Mouse (Mus musculus) embryonic stem cell, embryonic (primary cell): Measurements from ENCODE around the gene Arfip2.

Experiments
- CTCF ChIA-PET, 4 experiments: fragments of 300-600 bp in 2 of 4; fragments of 350-600 bp in 2 of 4; sonication (Branson Sonifier 250); formaldehyde crosslinking; loops; one replicate each; lab custom pipeline; 2022; ENCODE audit warnings: inconsistent platforms in 2 of 4; lab: Charles Lee
- POLR2A ChIA-PET, 4 experiments: fragments of 300-600 bp in 2 of 4; fragments of 350-600 bp in 2 of 4; sonication (Branson Sonifier 250); formaldehyde crosslinking; loops; one replicate each; lab custom pipeline; 2022; ENCODE audit warnings: antibody characterized with exemption in 4 of 4, inconsistent platforms in 1 of 4; lab: Charles Lee

Gene Arfip2

DNA sequence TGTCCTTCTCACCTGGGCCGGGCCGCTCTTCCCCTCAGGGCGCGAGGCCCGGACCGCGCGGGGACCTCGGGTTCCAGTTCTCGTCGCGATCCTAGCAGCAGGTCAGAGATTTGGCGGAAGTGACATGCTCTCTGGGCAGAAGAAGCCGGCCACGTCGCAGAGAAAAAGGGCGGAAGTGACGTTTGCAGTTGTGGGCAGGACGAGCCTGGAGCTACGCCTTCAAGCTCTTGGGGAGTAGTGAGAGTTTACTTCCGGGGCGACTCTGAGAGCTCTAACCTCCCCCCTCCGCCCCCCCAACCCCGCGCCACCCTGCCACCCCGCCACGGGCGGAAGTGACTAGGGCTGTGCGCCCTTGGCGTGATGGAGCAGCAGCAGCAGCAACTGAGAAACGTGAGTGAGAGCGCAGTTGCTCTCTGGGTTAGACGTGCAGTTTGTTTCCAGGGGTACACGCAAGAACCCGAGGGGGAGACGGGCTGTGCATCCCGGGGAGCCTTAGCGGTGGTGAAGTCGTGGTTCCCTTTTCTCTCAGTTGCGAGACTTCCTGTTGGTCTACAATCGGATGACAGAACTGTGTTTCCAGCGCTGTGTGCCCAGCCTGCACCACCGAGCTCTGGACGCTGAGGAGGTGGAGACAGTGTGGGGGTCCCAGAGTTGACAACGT is at the start of gene Arfip2, which contains the start of gene Gm45799:
Gene Arfip2, minus strand, starts transcription at position 184 of the 661 bp plus-strand sequence.
Gene Gm45799, plus strand, starts transcription at position 320 of the 661 bp plus-strand sequence.
- ChIA-PET POLR2A (interaction anchor here in 3 of 4 experiments (0.8 to 3.9 kb wide), 34 partner anchors 9 to 241 kb away, joined by 3 to 67 read pairs (median 6); partner anchors contain the start of genes Dnhd1 (in 3 of the 3), Ilk (in 2 of the 3), Mrpl17 (in 2 of the 3) and Smpd1 (in 2 of the 3)), CTCF (interaction anchor here in 3 of 4 experiments (0.5 to 2.7 kb wide), 5 partner anchors 10 to 171 kb away, joined by 3 to 29 read pairs (median 8); partner anchors contain the start of genes Dnhd1 (in 3 of the 3) and Mrpl17 (in 1 of the 3))

DNA sequence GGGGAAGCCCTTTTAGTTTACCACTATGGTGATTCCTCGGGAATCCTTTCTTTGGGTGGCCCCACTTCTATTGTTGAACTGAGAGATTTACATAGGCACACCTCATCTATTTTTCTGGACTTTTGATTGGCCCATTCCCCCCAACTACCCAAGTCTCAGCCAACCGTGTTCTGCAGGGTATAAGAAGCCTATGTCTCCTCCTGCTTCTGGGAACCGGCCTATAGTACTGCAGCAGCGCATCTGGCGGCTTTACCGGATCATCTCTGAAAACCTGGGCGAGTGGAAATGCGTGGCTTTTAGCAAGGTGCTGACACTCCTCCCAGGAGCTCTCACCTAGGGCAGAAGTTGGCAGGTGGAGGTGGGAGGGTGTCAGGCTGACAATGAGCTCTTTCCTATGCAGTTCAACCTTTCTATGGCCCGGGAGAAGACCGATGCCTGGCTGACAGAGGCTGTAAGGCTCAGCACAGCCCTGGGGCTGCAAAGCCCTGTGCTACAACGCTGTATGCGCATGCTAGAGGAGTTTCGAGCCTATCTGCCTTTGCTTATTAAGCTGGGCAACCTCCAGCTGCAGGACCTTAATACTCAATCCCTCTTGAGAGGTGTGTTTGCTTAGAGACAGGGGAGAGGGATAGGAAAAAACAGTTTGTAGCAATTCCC is 45.5 kb upstream of the Arfip2 start:
- ChIA-PET CTCF (interaction anchor here in 3 of 4 experiments (0.6 to 1.9 kb wide), 4 partner anchors 24 to 35 kb away, joined by 3 to 7 read pairs (median 5); partner anchors contain the start of gene Dnhd1 (in 2 of the 3)), POLR2A (interaction anchor here in 2 of 4 experiments (0.5 to 0.7 kb wide), 3 partner anchors 37 to 94 kb away, joined by 3 to 4 read pairs (median 3); no protein-coding TSS in a partner anchor)

DNA sequence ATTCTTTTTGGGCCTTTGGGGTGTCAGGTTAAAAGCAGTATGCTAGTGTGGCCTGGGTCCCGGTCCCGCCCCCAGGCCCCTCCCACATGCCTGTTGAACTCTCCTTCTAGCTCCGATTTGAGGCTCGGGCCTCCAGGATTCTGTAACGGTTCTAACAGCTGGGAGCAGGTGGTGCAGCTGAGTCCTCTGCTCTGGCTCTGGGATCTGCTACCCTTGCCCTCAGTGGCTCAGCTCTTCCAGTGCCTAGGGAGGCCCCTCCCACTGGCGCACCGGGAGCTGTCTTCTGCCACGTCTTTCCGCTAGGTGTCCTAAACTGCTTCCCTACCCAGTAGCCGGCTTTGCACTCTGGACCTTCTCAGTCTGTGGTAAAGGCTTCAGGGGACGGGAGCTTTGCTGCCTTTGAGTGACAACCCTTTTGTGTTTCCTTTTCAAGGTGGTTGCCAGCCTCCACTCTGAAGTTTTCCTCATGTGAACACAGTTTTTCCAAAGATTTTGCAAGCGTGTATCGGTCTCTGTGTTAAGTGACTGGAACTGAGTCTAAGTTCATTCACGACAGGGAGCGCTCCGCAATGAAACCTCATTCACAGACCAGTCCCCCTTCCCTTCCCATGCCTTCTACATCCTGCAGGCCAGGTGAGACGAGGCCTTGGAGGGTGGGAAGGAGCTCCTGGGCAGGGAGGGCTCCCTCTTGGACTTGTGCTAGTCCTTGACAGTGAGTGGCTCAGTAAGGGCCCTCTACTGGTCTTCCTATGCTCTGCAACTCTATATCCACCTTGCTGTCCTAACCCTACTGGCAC is 10.6 kb upstream of the Arfip2 start, which contains the start of gene Dnhd1:
Gene Dnhd1, plus strand, starts transcription at position 189 of the 797 bp plus-strand sequence.
- ChIA-PET POLR2A (interaction anchor here in 3 of 4 experiments (0.6 to 4.1 kb wide), 37 partner anchors 8 to 1432 kb away, joined by 3 to 67 read pairs (median 4); partner anchors contain the start of genes Arfip2 (in 3 of the 3), Gm45799 (in 3 of the 3), Timm10b (in 3 of the 3) and Ilk (in 2 of the 3)), CTCF (interaction anchor here (0.5 to 2.9 kb wide), 60 partner anchors 9 to 1432 kb away, joined by 3 to 29 read pairs (median 4); partner anchors contain the start of genes Arfip2 (in 3 of the 4), Gm45799 (in 3 of the 4), Timm10b (in 3 of the 4) and Taf10 (in 2 of the 4))

DNA sequence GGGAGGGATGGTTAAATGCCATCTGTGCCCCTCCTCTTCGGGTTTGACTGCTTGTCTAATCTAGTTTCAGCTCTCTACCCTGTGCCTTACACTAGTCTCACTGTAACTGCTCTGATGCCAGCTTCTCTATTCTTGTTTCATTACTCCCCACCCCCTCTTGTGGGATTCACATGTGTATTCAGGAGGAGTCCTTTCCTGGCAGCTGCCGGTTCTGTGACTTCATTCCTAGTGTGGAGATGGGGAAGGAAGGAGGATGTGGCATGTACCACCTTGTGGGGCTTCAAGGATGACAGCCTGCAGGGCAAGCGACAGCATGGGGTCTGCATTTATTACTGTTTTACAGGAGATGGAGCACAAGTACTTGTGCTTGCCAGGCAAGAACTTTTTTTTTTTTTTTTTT is 1.7 kb upstream of the Arfip2 start:
- ChIA-PET POLR2A (interaction anchor here in 3 of 4 experiments (0.7 to 3.9 kb wide), 11 partner anchors 8 to 168 kb away, joined by 3 to 67 read pairs (median 3); partner anchors contain the start of gene Dnhd1 (in 3 of the 3)), CTCF (interaction anchor here in 2 of 4 experiments (2.1 to 2.7 kb wide), 2 partner anchors 9 kb away, joined by 14 to 29 read pairs; partner anchors contain the start of gene Dnhd1 (in 2 of the 2))

DNA sequence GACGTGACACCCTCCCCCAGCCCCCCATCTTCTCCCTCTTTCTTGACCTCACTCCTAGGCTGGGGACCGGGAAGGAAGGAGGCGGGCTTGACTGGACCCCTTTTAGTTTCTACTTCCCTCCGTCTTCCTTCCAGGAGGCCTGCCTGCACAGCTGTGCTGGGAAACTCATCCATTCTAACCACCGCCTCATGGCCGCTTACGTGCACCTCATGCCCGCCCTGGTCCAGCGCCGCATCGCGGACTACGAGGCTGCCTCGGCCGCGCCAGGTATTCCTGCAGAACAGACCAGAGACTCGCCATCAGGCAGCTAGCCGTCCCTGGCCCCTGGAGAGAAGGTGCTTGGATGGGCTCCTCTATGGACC is 659 bp upstream of the Arfip2 start:
- ChIA-PET CTCF (interaction anchor here in 3 of 4 experiments (0.6 to 2.7 kb wide), 5 partner anchors 10 to 170 kb away, joined by 3 to 29 read pairs (median 6); partner anchors contain the start of genes Dnhd1 (in 3 of the 3) and Mrpl17 (in 1 of the 3)), POLR2A (interaction anchor here in 3 of 4 experiments (0.8 to 3.9 kb wide), 36 partner anchors 8 to 241 kb away, joined by 3 to 67 read pairs (median 5); partner anchors contain the start of genes Dnhd1 (in 3 of the 3), Ilk (in 2 of the 3), Mrpl17 (in 2 of the 3) and Smpd1 (in 2 of the 3))

DNA sequence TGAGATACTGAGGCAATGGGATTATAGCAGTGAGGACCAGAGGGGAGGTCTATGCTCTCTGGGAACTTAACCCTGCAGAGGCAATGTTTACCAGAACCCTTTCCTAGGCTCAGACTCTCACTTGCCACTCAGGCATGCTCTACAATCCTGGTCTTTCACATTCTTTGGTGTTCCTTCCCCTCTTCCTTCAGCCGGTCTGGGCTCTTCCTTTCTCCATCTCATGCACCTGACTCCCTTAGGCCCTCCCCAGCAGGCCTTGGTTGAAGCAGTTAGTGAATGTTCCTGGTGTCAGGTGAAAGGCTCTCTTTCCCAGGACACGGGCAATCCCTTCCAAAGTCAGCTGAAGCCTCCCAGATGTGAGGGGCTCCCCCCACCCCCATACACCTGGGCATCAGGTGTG is 460 bp downstream of the Arfip2 start, which contains the start of gene Timm10b:
Gene Timm10b, plus strand, starts transcription at position 301 of the 400 bp plus-strand sequence.
- POLR2A ChIA-PET = interaction anchor here in 3 of 4 experiments (0.9 to 3.9 kb wide), 30 partner anchors 9 to 240 kb away, joined by 3 to 67 read pairs (median 6); partner anchors contain the start of genes Dnhd1 (in 3 of the 3), Ilk (in 2 of the 3), Mrpl17 (in 2 of the 3) and Smpd1 (in 2 of the 3)

DNA sequence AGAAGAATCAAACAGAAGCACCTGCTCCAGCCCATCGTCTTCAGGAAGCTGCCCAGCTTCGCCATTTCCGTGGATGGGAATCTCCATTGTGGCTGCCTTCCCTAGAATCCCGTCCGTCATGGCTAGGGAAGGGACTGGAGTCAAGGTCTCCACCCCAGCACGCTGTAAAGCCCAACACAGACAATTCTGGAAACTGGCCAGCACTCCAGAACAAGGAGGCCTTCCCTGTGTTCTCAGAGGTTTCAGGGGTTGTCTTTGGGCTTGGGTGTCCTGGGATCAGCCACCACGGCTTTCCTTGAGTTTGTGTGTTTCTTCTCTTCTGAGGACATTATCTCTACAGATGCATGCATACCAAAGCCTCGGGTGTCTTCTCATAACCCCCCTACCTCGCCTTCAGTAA is 912 bp downstream of the Arfip2 start:
- ChIA-PET POLR2A (interaction anchor here in 2 of 4 experiments (1.3 to 3.9 kb wide), 3 partner anchors 11 to 172 kb away, joined by 3 to 67 read pairs (median 30); partner anchors contain the start of genes Dnhd1 (in 1 of the 2) and Mrpl17 (in 1 of the 2)), CTCF (interaction anchor here in 1 of 4 experiments (1.0 kb wide), 1 partner anchor 11 kb away, joined by 5 read pairs; the partner anchor contains the start of gene Dnhd1)

More for the DNA sequence above, 460 bp downstream of the Arfip2 start, which contains the start of gene Timm10b:
- CTCF ChIA-PET = interaction anchor here in 3 of 4 experiments (0.5 to 2.7 kb wide), 4 partner anchors 11 to 31 kb away, joined by 6 to 29 read pairs (median 11); partner anchors contain the start of gene Dnhd1 (in 3 of the 3)

DNA sequence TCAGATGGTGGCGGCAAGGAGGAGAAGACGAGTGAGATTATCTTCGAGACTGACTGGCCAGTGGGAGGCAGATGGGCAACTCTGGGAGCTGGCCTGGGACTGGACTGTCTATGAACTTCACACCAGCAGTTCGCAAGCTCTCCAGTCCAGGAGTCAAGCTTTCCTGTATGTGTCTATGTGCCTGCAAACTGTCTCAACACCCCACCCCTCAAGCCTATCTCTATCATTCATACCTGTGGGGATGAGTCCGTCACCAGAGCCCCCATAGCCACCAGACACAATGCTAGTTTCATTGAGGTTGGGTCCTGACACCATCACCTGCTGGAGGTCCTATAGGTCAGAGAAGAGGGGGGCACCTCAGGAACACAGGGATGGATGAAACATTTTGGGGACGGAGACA is 1.4 kb downstream of the Arfip2 start:
- ChIA-PET POLR2A (interaction anchor here in 1 of 4 experiments (0.5 kb wide), 1 partner anchor 12 kb away, joined by 4 read pairs; the partner anchor contains the start of gene Dnhd1), CTCF (interaction anchor here in 2 of 4 experiments (0.8 to 1.0 kb wide), 2 partner anchors 12 kb away, joined by 3 to 5 read pairs; partner anchors contain the start of gene Dnhd1 (in 2 of the 2))

DNA sequence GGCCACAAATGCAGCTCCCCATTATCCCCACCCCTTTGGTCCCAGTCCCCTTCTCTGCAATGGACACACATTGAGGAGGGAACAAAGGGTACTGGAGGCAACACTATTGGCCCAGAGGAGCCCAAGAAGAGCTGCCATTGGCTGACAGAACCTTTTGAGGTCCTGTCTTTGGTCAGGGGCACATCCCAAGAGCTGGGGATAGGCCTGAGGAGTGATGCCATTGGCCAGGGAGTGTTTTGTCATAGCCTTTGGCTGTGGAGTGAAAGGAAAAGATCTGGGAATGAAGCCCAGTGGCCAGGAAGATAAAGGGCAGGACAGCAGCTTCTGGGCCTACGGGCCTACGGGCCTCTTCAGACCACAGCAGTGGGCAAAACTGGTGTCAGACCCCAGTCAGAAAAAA is 4.5 kb downstream of the Arfip2 start:
- CTCF ChIA-PET = interaction anchor here in 1 of 4 experiments (1.5 kb wide), 1 partner anchor 15 kb away, joined by 8 read pairs; the partner anchor contains the start of gene Dnhd1
- POLR2A ChIA-PET = interaction anchor here in 2 of 4 experiments (0.5 to 1.4 kb wide), 5 partner anchors 11 to 183 kb away, joined by 3 to 5 read pairs (median 3); partner anchors contain the start of gene Smpd1 (in 1 of the 2)

DNA sequence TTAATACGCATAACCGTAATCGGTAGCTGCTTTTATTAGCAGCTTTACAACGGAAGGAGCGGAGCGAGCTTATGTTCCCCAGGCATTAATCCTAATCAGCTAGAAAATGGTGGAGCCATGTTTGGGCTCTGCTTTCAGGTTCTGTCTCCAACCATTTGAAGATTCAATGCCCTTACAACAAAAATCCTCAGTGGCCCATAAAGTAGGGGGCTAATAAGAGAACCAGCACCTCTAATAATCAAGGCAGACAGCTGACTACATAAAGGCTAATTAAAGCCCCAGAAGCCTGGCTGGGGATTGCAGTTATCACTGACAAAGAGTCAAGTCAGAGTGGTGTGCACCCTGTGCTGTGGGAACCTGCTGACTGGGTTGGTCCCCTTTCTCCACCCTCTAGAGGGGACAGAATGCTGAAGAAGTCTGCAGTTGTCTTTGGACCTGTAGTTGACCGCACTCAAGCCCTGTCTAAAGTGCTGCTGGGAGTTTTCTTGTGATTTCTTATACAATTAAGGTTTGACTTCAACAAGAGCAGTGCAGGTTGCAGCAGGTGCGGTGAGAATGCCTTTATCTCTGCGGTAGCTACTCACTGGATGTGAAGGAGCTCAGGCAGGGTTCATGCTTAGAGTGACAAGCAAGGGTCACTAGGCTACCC is 5.8 kb downstream of the Arfip2 start:
- ChIA-PET POLR2A (interaction anchor here in 2 of 4 experiments (0.7 to 3.1 kb wide), 19 partner anchors 10 to 234 kb away, joined by 3 to 15 read pairs (median 5); partner anchors contain the start of genes Dnhd1 (in 2 of the 2), Smpd1 (in 2 of the 2), Tpp1 (in 2 of the 2) and Fam160a2 (in 1 of the 2)), CTCF (interaction anchor here in 2 of 4 experiments (0.9 to 1.6 kb wide), 3 partner anchors 16 to 92 kb away, joined by 3 to 16 read pairs (median 6); partner anchors contain the start of gene Dnhd1 (in 1 of the 2))

DNA sequence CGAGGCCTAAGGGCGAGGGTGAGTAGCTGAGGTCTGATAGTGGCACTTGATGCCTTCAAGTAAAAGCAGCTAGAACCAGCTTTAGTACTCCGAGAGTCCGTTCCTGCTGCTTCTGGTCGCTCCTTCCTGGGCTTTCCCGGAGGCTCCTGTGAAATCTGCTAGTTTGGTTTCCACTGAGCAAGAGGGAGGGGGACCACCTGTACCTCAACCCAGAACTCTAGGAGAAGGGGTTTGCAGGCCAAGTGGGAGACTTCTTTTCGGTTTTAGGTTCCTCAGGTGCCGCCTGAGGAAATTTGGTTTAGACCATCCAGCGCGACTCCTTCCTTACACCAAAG is 6.4 kb downstream of the Arfip2 start:
- CTCF ChIA-PET = interaction anchor here in 2 of 4 experiments (1.1 to 1.6 kb wide), 2 partner anchors 17 to 93 kb away, joined by 3 to 16 read pairs; partner anchors contain the start of gene Dnhd1 (in 1 of the 2)
- POLR2A ChIA-PET = interaction anchor here in 3 of 4 experiments (0.6 to 3.1 kb wide), 22 partner anchors 9 to 1576 kb away, joined by 3 to 15 read pairs (median 5); partner anchors contain the start of genes Dnhd1 (in 2 of the 3), Smpd1 (in 2 of the 3), Tpp1 (in 2 of the 3) and Fam160a2 (in 1 of the 3)

DNA sequence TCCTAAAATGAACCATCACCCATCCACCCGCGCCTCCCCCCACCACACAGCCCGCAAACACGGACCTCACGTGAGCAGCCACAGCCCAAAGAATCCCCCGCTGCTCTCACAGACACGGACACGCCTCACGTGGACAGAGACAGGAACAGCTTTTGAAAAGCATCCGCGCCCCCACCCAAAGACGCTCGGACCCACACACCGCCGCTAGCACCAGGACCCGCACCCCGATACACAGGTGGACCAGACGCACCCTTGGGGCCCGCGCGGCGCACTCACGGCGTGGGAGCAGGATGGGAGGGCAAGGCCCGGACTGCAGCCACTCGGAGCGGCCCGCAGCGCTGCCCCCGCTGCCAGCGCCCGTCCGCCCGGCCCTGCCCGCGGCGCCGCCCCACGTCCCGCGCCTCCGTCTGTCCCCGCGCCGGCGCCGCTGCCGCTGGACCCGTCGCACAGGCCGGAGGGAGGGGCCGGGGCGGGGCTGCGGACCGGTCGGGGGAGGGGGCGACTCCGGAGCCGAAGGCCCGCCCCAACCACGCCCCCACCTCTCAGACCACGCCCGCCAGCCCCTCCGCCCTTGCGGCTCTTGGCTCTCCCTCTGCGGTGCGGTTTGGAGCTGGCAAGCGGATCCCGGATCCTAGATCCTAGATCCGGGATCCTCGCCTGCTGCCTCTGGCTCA is 7.0 kb downstream of the Arfip2 start, which contains the start of gene Trim3:
Gene Trim3, minus strand, starts transcription at position 445 of the 674 bp plus-strand sequence.
- ChIA-PET POLR2A (interaction anchor here in 3 of 4 experiments (0.6 to 3.1 kb wide), 25 partner anchors 8 to 1576 kb away, joined by 3 to 15 read pairs (median 5); partner anchors contain the start of genes Dnhd1 (in 2 of the 3), Smpd1 (in 2 of the 3), Tpp1 (in 2 of the 3) and Fam160a2 (in 1 of the 3)), CTCF (interaction anchor here in 1 of 4 experiments (1.6 kb wide), 1 partner anchor 18 kb away, joined by 16 read pairs; the partner anchor contains the start of gene Dnhd1)

DNA sequence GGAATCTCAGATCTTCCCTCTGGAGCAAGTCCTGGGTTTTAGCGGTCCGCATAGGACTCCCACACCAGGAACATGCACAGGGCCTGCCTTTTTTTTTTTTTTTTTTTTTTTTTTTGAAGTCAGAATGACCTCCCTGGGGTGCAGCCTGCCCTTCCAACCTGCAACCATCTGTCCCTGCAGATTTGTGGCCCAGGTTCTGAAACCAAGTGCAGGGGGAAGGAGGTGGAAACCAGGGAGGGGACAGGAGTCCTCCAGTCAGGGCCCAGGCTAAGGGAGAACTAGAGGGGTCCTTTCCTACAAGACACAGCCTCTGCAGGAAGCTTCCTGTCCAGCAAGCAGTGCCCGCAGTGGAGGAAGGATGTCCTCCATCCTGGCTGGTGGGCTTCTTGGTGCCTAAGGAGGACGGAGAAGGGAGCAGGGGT is 7.7 kb downstream of the Arfip2 start:
- CTCF ChIA-PET = no interaction called here
- POLR2A ChIA-PET = interaction anchor here in 2 of 4 experiments (0.7 to 3.1 kb wide), 7 partner anchors 8 to 233 kb away, joined by 4 to 15 read pairs (median 5); partner anchors contain the start of genes Dnhd1 (in 1 of the 2), Fam160a2 (in 1 of the 2) and Smpd1 (in 1 of the 2)

DNA sequence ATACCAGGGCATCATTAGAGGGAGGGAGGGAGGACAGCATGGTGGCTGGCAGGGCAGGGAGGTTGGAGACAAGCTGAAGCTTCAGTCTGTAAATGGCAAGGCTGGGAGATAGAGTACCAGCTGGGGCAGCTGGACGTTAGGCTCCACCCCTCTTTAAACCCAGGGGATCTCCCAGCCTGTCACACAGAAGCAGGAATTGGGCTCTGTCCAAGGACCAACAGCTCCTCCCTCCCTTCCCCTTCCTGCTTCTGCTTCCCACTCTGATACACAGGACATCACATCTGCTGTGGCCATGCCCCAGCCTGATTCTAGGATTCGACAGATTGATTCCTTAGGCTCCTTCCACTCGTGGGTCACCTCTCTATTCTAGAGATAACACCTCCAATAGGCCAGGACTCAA is 11.6 kb downstream of the Arfip2 start:
- POLR2A ChIA-PET = interaction anchor here in 2 of 4 experiments (0.6 to 1.8 kb wide), 2 partner anchors 11 to 12 kb away, joined by 3 to 7 read pairs; partner anchors contain the start of genes Arfip2 (in 1 of the 2), Gm45799 (in 1 of the 2) and Timm10b (in 1 of the 2)
- CTCF ChIA-PET = no interaction called here
